Mouse (Mus musculus): Measurements from ENCODE around the gene Adgrg3.

DNA sequence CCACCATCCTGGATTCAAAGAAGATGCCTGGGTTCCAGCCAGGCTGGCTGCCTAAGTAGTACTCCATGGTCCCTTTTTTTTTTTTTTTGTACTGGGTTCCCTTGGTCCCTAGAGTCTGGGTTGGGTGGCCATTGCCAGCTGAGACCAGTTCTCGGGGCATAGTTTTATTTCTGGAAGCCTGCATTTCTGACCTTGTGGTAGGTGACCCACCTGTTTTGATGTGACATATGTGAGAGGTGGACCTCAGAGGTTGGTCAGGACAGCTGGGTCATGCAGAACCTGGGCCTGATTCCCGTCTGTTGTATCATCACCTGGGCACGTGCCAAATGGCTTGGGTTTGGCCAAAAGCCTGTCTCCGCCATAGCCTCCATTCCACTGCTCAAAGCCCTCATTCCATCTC, 27.8 kb upstream of the Adgrg3 start:
- no peak for TF ChIP-seq CTCF (IDR thresholded peaks at IDR 0.05; ENCODE audit: low read depth)
- no peak for TF ChIP-seq EP300 (optimal IDR thresholded peaks at IDR 0.05)

Data from stomach, postnatal 0 days (tissue).